Mouse (Mus musculus) splenic B cell, adult 2 months (primary cell): ENCODE data around the gene Uri1.

Experiments
- DNase-seq: peaks from one replicate; pipeline ENCODE4 v3.0.0-alpha.2; 2011; ENCODE audit warnings: low read depth, low spot score
- H3K27me3 ChIP-seq: 2 replicates; pipeline ENCODE4 v1.6.1; 2012; ENCODE audit warnings: mild to moderate bottlenecking, low read length, moderate library complexity, mixed read lengths; ENCODE audit not compliant: control insufficient read depth, poor library complexity, insufficient read depth, severe bottlenecking
- H3K36me3 ChIP-seq: 2 replicates; pipeline ENCODE4 v1.6.1; 2012; ENCODE audit warnings: mild to moderate bottlenecking, low read length, moderate library complexity, mixed read lengths; ENCODE audit not compliant: control insufficient read depth, poor library complexity, insufficient read depth, severe bottlenecking

Gene Uri1

GRCm38 (mm10) chr7:37979729-37980128, 43.6 kb downstream of the Uri1 start:
- H3K36me3 ChIP-seq: 0 out of 2 replicates have a peak, but pooled peaks cover 4% of the 10 kb centered on the region
- no peak for DNase-seq
- no peaks in the 10 kb centered on the region for H3K27me3 ChIP-seq

DNA sequence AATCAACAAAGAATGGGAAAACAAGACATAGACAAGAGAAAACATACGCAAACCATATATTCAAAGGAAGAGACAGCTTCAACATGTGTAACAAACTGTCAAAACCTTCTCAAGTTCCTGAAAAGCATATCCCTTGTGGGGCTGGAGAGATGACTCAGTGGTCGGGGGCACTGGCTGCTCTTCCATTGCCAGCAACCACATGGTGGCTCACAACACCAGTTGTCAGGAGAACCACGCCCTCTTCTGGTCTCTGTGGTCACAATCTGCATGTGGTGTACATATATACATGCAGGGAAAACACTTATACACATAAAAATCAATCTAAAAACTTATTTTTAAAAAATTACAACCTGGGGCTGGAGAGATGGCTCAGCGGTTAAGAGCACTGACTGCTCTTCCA, 44.9 kb downstream of the Uri1 start:
- DNase-seq: peak; percentile 8
- no peaks in the 10 kb centered on the region for H3K27me3 ChIP-seq
- H3K36me3 ChIP-seq: 0 out of 2 replicates have a peak, but pooled peaks cover 4% of the 10 kb centered on the region

DNA sequence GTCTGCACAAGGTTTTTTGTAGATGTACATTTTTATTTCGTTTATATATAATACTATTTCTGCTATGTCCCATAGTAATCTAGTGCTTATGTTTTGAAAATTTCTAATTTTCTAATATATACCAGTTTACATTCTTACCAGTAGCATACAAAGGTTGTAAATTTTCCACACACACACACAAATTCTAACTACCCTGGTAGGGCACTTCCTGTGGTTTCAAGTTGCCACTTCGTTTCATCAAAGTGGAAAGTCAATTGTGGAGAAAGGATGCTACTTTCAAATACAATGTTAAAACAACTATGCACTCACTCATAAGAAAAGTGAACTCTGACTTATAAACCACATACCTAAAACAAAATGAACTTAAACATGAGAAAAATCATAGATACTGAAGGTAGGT, 45.7 kb downstream of the Uri1 start:
- peaks cover 4% of the 10 kb centered on the region; the same call in 1 of the 2 replicates for H3K36me3 ChIP-seq
- no peak for DNase-seq
- H3K27me3 ChIP-seq: no peaks in the 10 kb centered on the region

- Histone ChIP-seq H3K27me3 (no peaks in the 10 kb centered on the region), H3K36me3 (peaks cover 7% of the 10 kb centered on the region)
- no peak for DNase-seq
These were observed 50.3 kb downstream of the Uri1 start for GRCm38 (mm10) chr7:37972999-37973555.

GRCm38 (mm10) chr7:37972571-37972970, 50.8 kb downstream of the Uri1 start:
- DNase-seq: no peak
- H3K36me3 ChIP-seq: peaks cover 7% of the 10 kb centered on the region
- H3K27me3 ChIP-seq: no peaks in the 10 kb centered on the region

DNA sequence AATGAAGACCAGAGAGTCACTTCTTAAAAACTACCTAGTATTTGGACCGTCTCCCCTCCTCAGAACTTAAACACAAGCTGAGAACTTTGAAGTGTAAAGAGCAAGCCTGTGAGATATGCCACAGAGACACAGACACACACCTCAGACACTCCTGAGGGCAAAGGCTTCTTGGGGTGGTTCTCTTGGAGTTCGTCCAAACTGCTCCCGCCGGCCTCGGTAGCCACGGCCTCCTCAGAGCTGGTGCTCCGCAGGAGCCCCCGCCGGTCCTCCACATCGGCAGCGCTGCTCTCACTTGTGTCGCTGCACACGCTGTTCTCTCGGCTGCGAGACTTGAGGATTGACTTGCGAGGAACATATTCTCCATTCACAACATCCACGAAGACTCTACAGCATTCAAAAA, 61.0 kb downstream of the Uri1 start:
- no peaks in the 10 kb centered on the region for H3K27me3 ChIP-seq
- H3K36me3 ChIP-seq: peaks cover 15% of the 10 kb centered on the region
- no peak for DNase-seq

DNA sequence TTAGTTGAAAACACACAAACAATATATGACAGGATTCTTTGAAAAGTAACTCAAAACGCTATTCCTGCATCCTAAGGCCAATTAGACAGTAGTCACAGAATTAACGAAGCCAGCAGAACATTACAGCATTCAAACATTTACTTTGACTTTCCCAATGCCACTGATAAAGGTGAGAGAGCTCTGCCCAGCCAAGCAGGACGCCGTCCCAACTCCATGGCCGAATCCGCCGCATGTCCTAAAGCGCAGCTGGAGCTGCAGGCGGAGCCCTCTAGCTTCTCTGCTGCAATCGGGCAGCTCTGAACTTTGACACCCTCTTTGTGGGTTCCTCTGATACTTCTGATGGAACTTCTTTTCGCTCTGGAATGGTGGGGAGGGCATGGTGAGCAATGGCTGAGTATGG, 62.1 kb downstream of the Uri1 start:
- DNase-seq: no peak
- H3K36me3 ChIP-seq: peaks cover 11% of the 10 kb centered on the region
- no peaks in the 10 kb centered on the region for H3K27me3 ChIP-seq

- no peak for DNase-seq
- Histone ChIP-seq H3K36me3 (peaks cover 5% of the 10 kb centered on the region), H3K27me3 (no peaks in the 10 kb centered on the region)
These were observed 71.5 kb downstream of the Uri1 start for GRCm38 (mm10) chr7:37951841-37952240.

DNA sequence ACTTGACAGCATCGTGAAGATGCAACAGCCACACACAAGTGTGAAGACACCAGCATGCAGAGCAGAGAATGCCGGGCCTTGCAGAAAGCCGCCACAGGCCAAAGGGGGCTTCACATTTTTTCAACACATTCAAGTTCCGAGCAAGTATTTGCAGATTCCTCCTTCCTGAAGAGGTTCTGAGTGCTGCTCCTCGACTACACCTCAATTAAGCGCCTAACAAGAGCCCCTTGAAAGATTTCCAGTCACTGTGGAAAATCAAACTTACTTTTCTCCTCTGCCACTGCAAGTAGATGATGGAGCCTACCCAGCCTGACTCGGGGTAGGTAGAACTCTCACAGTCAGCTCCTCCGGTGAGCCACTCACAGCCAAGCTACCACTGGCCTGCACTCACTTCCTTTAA, 86.9 kb downstream of the Uri1 start:
- DNase-seq: no peak
- H3K36me3 ChIP-seq: no peaks in the 10 kb centered on the region
- H3K27me3 ChIP-seq: no peaks in the 10 kb centered on the region

DNA sequence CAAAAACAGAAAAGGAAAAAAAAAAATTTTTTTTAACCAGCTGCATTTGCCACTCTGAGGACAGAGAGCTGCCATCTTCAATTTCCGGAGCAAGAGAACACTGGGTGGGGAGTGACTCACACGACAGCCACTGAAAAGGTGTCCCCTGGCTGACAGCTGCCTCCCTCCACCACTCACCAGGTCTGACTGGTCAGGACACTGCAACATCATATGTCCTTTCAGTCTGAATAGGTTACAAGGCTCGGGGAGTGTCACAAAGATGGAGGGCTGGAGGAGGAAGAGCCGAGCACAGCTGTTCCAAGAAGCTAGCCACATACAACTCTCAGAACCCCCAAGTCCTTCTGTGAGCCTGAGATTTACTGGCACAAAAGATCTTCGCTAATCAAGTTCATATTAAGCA, 87.6 kb downstream of the Uri1 start:
- H3K36me3 ChIP-seq: no peaks in the 10 kb centered on the region
- DNase-seq: no peak
- H3K27me3 ChIP-seq: no peaks in the 10 kb centered on the region

DNA sequence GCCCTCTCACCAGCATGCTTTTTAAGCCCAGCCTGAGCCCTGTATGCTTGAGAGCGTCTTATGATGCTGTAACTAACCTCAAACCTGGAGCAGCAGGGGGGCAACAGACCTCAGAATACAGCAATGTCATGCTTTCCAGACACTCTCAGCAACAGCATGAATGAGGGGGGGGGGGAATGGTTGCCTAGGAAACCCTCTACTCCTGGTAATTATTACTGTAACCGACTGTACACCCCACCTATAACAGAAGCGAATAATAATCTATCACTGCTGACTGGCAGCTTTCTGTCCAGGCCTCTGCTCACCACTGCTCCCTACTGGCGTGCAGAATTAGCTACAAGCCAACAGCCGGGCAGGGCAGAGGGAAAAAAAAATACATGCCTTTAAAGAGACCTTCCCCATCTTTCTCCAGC, 88.6 kb downstream of the Uri1 start:
- no peaks in the 10 kb centered on the region for H3K36me3 ChIP-seq
- peak; percentile 5 for DNase-seq
- H3K27me3 ChIP-seq: no peaks in the 10 kb centered on the region

DNA sequence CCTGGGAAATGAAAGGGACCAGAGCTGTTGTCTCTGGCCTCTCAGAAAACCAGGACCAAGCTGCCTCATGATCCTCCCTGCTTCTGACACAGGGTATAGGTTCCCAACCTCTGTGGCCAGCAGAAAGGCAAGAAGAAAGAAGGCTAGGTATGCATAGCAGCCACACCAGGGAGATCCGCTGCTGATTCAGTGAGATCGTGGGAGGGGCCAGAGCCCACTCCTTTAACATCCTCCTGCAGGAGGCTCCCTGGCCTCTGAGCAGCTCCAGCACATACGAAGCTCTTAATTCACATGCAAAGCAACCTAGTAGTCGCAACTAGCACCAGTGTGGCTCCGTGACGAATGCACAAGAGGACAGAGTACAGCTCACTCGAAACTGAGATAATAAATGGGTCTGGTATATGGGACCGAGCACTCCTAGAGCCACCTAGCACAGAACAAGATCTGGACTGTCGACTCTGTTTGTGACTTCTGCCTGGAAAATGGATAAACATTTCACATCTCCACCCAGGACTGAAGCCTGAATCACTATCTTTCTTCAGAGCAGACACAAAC, 89.5 kb downstream of the Uri1 start:
- no peak for DNase-seq
- no peaks in the 10 kb centered on the region for H3K36me3 ChIP-seq
- H3K27me3 ChIP-seq: no peaks in the 10 kb centered on the region

DNA sequence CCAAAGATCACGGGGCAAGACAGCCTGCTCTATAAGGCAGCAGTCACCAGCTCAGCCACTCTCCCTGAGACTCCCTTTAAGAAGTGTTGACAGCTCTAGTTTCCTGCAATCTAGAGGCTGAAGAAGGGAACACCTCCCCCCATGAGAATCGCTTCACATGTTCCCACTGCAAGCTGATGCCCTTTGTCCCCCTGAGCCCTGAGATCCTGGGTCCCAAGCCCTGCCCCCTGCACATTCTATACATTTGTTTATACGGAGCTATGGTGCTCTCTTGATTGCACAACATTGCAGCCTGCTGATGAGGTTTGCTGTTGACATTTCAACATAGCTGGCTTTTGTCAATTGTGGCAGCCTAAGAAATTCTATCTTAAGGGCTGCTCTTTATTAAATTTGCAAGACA, 91.7 kb downstream of the Uri1 start:
- H3K36me3 ChIP-seq: no peaks in the 10 kb centered on the region
- H3K27me3 ChIP-seq: no peaks in the 10 kb centered on the region
- no peak for DNase-seq

DNA sequence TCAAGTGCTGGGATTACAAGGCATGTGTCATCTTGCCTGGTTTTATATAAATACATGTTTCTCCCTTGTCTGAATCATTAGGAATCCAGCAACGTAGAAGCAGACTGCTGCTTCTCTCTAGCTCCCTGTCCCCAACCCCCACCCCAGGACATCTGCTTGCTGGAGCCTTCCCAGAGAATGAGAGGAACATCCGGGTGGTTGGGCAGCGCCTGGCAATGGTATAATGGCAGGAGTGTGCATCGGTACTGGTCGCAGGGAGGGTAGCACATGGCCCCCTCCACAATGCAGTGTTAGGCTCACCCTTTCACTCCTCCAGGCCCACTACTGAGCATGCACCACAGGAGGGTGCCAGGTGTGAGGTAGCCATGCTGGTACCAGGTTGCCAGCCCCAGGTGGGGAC, 93.6 kb downstream of the Uri1 start:
- no peak for DNase-seq
- H3K27me3 ChIP-seq: no peaks in the 10 kb centered on the region
- no peaks in the 10 kb centered on the region for H3K36me3 ChIP-seq

DNA sequence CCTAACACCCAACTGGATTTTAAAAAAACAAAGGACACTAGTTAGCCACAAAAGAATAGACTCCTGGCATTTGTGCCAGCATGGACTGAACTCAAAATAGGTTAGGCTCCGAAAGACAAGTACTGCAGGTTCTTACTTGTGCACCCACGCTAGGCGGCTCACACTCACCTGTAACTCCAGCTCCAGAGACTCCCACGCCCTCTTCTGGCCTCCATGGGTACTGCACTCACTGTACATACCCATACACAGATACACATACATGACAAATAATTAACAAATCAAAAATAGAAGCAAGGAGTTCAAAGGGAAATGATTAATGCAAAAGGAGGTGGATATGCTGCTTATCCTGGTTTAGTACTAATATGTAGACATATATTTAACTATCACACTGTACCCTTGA, 100.4 kb downstream of the Uri1 start:
- no peak for DNase-seq
- Histone ChIP-seq H3K27me3 (no peaks in the 10 kb centered on the region), H3K36me3 (no peaks in the 10 kb centered on the region)
